Mouse (Mus musculus) cerebellum, adult 2 months (tissue): ENCODE results near the gene Map1b. TPM values are rescaled to one million over a fixed set of nuclear protein-coding genes. Genes with fewer than 3 reads are reported as not detected.

Experiments used
- DNase-seq, 2 experiments: peaks; one replicate each; pipeline ENCODE4 v3.0.0; 2021
- H3K27ac ChIP-seq: fragments of 200-500 bp; 2 replicates; pipeline ENCODE4 v1.5.1; 2012; ENCODE audit warnings: low read length, control low read depth, inconsistent platforms; ENCODE audit not compliant: insufficient read depth
- H3K27me3 ChIP-seq: fragments of 200-500 bp; 2 replicates; pipeline ENCODE4 v1.6.1; 2012; ENCODE audit warnings: inconsistent platforms, mild to moderate bottlenecking, low read length, moderate library complexity; ENCODE audit not compliant: control insufficient read depth, insufficient read depth
- H3K4me1 ChIP-seq: fragments of 200-500 bp; 2 replicates; pipeline ENCODE4 v1.6.1; 2011; ENCODE audit warnings: low read length; ENCODE audit not compliant: control insufficient read depth, insufficient read depth
- H3K4me3 ChIP-seq: fragments of 200-500 bp; replicated peaks from 2 replicates; pipeline ENCODE3; 2011; ENCODE audit warnings: mild to moderate bottlenecking, low read depth, low read length, control low read depth; ENCODE audit not compliant: insufficient read depth
- CTCF ChIP-seq: fragments of 200-500 bp; IDR thresholded peaks from 2 replicates; pipeline ENCODE4 v1.5.1; 2011; ENCODE audit warnings: low read depth, mild to moderate bottlenecking, control low read depth, low read length, moderate library complexity, borderline replicate concordance; ENCODE audit not compliant: insufficient read depth
- POLR2A ChIP-seq: fragments of 200-500 bp; IDR thresholded peaks from 2 replicates; pipeline ENCODE4 v1.6.1; 2011; ENCODE audit warnings: low read length, control low read depth, borderline replicate concordance; ENCODE audit not compliant: insufficient read depth
- WGBS: fragments of 180-500 bp; shearing (Covaris S2); methylation state at CpG from one replicate; pipeline ENCODE4 v1.1.7; 2018; 5-methylcytosine and 5-hydroxymethylcytosine counted together
- polyA plus RNA-seq: library from polyadenylated mRNA; depleted of rRNA; stranded (reverse); fragments of >200 nt; gene quantifications from 2 replicates; pipeline ENCODE4 v1.2.3, GENCODE M21; 2012

Gene Map1b
- polyA plus RNA-seq, 1 experiment = 166 TPM

DNA sequence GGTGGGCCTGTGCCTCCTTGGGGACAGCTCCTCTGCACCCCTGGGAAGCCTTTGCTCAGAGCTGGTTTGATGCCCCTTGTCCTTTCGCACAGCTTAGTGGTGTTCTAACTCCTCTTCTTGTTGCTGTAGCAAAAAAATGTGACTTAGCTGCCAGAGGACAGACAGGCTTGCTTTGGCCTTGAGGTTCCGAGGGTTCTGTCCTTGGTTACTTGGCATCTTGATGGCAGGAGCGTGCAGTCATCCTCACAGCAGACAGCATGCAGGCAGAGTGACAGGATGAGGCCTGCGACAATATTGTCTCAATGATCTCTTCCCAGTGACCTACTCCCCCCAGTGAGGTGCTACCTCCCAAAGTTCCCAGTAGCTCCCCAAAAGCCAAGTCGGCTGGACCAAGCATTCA lies 41.0 kb upstream of the Map1b start:
- Histone ChIP-seq H3K27me3 (no peaks in the 10 kb centered on the region), H3K27ac (no peak overlapping the region), H3K4me1 (peaks cover 13% of the 10 kb centered on the region), H3K4me3 (no peak overlapping the region)
- no peak for DNase-seq
- TF ChIP-seq CTCF (no peak), POLR2A (no peak)
- 93% methylated on average over 5 of the region's 5 CpGs for WGBS

- Histone ChIP-seq H3K4me1 (peaks cover 17% of the 10 kb centered on the region), H3K27me3 (no peaks in the 10 kb centered on the region), H3K27ac (no peak overlapping the region), H3K4me3 (no peak overlapping the region)
- TF ChIP-seq POLR2A = no peak
- no peak for TF ChIP-seq CTCF
- 77% methylated on average over 8 of the region's 8 CpGs for WGBS
- peak in 1 of 2 experiments; percentile 21 for DNase-seq
Measured at GRCm38 (mm10) chr13:99554960-99555359, 38.6 kb upstream of the Map1b start.

DNA sequence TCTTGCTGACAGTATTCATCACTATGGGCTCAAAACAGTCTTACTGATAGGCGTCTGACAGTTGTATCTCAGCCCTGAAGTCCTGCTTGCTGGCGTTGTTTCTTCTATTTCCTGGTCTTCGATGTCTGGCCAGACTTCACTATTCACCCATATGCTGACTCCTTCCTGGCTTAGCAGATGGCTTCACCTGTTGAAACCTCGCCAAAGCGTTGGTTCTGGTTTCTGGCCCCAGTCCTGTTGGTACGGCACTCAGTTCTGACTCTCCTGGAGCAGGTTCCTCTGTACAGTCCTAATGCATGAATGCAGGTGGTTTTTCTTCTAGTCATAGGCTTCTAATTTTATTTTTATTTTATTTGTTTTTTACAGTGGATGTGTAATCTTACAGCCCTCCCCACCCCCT lies 38.1 kb upstream of the Map1b start:
- Histone ChIP-seq H3K4me1 (peaks cover 17% of the 10 kb centered on the region), H3K4me3 (no peak overlapping the region), H3K27me3 (no peaks in the 10 kb centered on the region), H3K27ac (0 out of 2 replicates have a peak overlapping the region, but pooled peaks have one; percentile 15)
- 15% methylated on average over 6 of the region's 6 CpGs for WGBS
- DNase-seq = peak; percentile 92 to 97
- TF ChIP-seq CTCF = no peak
- TF ChIP-seq POLR2A = no peak

DNA sequence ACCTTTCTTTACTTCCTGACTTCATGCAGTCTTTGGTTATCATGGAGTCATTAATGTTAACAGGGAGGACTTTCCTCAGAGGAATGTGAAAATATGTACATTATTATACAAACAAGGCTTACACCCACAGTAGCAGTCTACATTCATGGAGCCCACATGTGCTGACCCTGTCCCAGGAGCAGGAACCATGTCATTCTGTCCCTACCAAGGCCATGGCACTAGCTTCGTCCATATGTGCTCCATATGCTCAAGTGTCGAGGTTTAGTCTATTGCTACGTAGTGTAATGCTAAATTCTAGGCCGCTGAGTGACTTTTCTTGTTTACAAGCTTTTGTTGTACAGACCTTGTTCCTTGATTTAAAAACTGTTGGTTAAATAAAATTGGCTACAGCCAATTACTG lies 36.0 kb upstream of the Map1b start:
- H3K27ac ChIP-seq = no peak overlapping the region
- H3K4me3 ChIP-seq = no peak overlapping the region
- H3K27me3 ChIP-seq = no peaks in the 10 kb centered on the region
- no peak for TF ChIP-seq CTCF
- no peak for TF ChIP-seq POLR2A
- DNase-seq = no peak
- 97% methylated on average over 4 of the region's 4 CpGs for whole genome bisulfite sequencing
- peaks cover 17% of the 10 kb centered on the region for H3K4me1 ChIP-seq

GRCm38 (mm10) chr13:99550679-99551369 lies 34.5 kb upstream of the Map1b start:
- Histone ChIP-seq H3K4me1 (peaks cover 17% of the 10 kb centered on the region), H3K27ac (no peak overlapping the region), H3K27me3 (no peaks in the 10 kb centered on the region), H3K4me3 (no peak overlapping the region)
- DNase-seq = no peak
- TF ChIP-seq POLR2A = no peak
- TF ChIP-seq CTCF = no peak
- whole genome bisulfite sequencing = 51% methylated on average over 12 of the region's 12 CpGs

- Histone ChIP-seq H3K27ac (no peak overlapping the region), H3K27me3 (no peaks in the 10 kb centered on the region), H3K4me1 (peaks cover 15% of the 10 kb centered on the region), H3K4me3 (no peak overlapping the region)
- TF ChIP-seq CTCF (no peak), POLR2A (no peak)
- DNase-seq = no peak
- 90% methylated on average over 4 of the region's 4 CpGs for WGBS
Measured at GRCm38 (mm10) chr13:99550060-99550459, 33.7 kb upstream of the Map1b start.

DNA sequence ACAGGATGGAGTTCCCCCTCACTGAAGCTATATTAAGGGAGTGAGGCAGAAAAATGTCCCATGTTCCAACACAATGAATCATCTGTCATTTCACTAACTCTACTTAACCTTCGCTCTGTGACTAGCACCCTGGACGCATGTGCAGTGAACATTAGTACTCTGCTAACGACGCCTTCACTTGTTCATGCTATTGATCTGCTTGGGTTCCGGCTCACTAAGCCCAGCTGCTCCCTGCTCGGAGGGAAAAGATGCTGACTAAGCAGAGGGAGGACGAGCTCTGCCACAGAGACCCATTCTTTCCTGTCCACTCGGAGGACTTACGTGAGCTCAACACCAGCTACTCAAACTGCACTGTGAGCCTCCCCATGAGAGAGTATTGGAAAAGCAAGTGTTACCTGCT lies 33.2 kb upstream of the Map1b start:
- DNase-seq = no peak
- WGBS = 74% methylated on average over 9 of the region's 9 CpGs
- H3K27ac ChIP-seq = no peak overlapping the region
- no peak for TF ChIP-seq POLR2A
- no peak for TF ChIP-seq CTCF
- no peaks in the 10 kb centered on the region for H3K27me3 ChIP-seq
- peaks cover 12% of the 10 kb centered on the region for H3K4me1 ChIP-seq
- H3K4me3 ChIP-seq = no peak overlapping the region

DNA sequence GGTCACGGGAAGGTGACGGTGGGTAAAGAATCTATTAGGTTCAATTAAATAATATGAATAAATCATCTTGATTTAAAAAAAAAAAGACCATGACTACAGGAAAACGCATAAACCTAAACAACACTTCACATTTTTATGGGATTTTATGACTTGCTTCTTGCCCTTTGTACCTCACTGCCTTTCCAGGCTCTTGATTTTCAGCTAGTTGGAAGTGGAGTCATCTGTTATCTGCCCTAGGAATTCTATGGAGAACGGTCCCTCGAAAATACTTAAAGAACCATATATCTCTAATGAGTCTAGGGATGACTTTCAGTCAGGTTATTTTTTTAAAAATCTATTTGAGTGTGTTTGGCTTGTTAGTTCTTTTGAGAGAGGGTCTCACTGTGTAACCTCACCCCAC lies 30.5 kb upstream of the Map1b start:
- TF ChIP-seq POLR2A = no peak
- no peak for TF ChIP-seq CTCF
- Histone ChIP-seq H3K27me3 (no peaks in the 10 kb centered on the region), H3K27ac (no peak overlapping the region), H3K4me3 (no peak overlapping the region), H3K4me1 (peaks cover 4% of the 10 kb centered on the region)
- no peak for DNase-seq
- WGBS = 93% methylated on average over 5 of the region's 5 CpGs
